Mouse (Mus musculus): Measurements from ENCODE around the gene Bhlha9.

- peak; percentile 88 for TF ChIP-seq CTCF (IDR thresholded peaks at IDR 0.05; ENCODE audit: low read depth, low read length)
- TF ChIP-seq POLR2A (IDR thresholded peaks at IDR 0.05; ENCODE audit: borderline replicate concordance, low read depth, low read length) = no peak
Observed at GRCm38 (mm10) chr11:76645955-76646354, 26.3 kb upstream of the Bhlha9 start.

Measured in bone marrow macrophage, adult 2 months (primary cell).